Mouse (Mus musculus): Measurements from ENCODE around the gene Dennd1a.

Dennd1a gene

DNA sequence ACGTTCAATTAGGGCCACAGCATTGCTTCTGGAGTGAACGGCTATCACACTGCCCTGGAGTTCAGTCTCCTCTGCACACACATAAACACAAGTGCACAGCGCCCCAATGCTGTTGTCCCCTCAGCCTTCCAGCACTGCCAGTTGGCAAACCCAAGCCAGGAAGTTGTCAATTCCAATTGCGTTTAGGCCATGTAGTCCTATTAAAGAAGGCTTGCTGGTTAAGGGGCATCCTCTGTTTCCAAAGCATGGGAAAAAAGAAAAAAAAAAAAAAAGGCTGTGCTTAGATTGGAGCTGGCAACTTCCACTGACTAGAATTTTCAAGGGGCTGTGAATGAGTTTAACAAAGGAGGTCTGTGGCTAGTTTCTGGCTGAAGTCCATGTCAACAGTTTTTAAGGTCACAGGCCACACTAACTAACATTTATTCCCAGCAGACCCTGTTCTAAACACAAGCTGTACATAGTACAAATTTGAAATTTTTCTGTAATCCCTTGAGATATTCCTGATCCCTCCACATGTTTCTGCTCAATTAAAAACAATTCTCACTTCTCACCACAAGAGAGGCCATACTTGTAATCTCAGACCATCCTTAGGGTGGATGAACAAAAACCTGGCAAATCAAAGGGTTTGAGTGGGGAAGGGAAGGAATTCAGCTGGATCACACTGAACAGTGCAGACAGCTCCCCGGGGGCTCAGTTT, 175.4 kb downstream of the Dennd1a start:
- DNase-seq (ENCODE audit: low spot score) = no peak

DNA sequence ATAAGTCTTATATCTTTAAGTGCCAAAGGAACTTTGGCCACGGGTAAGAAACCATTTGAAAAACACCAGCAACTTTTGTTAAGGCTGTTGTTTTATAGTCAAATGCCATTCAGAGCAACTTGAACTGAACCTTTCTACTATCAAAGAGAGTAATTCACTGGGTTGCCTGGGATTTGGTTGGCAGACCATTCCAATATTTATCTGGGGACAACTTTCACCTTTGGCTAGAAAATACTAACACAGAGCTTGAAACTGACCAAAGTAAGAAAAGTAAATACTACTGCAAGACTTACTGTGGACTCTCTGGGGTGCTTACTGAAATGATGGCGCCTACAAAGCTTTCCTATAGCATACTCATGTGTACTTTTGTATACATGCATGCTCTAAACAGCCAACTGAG, 178.6 kb downstream of the Dennd1a start:
- DNase-seq (ENCODE audit: low spot score) = no peak

DNA sequence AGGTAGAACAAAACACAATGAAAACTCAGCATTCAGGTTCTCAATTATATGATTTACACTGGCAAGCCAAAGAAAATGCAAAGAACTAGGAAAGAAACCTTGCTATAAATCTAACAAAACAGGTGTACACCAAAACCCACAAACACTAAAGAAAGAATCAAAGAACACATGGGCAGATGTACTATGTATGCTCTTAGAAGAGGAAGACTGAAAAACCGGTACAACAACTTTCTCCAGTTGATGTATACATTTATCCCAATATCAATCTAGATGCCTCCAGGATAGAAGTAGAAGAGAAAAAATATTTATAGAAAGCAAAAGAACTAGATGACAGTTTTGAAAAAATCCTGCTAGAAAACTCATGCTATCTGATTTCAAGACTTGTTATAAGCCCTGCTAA, 184.5 kb downstream of the Dennd1a start:
- no peak for DNase-seq (ENCODE audit: low spot score)

DNA sequence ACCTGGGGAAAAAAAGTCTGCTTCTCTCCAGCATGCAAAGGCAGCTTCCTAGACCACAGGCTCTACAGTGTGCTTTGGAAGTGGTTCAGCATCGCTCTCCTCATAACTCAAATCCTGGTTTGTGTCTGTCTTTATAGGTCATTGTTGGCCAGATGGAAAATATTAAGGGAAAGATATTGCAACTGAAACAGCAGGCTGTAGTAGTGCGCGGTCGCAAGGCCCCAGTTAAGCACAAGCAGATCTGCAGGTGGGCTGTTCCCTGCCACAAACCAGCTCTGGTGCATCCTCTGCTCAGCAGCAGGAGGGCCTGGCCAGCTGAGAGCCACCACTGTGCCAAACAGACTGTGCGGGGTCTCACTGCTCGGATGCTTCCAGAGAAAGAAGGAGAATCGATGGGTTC, 186.9 kb downstream of the Dennd1a start:
- no peak for DNase-seq (ENCODE audit: low spot score)

DNA sequence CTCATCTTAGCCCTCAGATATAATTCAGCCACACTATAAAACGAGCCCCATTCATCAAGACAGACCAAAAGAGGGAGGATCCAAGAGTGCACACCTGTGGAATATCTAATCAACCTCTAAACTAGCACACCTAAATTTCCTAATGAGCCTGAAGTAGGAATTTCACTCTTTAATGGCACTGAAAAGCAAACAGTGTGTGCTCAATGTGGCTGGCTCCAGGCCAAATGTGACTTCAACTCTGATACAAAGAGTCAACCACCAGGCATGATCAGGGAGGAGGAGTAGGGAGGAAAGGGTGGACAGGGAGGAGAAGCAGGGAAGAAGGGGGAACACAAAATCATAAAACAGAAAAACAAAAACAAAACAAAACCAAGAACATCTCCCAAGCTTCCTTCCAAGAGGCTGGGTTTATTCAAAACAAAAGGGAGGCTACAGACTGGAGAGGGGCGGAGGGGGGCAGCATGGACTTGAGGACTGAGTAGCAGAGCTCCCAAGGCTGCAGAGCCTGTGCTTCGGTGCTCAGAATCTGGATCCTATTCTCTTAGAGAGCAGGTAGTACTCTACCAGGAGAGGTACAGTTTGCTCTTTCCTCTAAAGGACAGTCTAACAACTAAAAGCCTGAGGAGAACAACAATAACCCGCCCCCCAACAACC, 187.9 kb downstream of the Dennd1a start:
- peak; percentile 38 for DNase-seq (ENCODE audit: low spot score)

DNA sequence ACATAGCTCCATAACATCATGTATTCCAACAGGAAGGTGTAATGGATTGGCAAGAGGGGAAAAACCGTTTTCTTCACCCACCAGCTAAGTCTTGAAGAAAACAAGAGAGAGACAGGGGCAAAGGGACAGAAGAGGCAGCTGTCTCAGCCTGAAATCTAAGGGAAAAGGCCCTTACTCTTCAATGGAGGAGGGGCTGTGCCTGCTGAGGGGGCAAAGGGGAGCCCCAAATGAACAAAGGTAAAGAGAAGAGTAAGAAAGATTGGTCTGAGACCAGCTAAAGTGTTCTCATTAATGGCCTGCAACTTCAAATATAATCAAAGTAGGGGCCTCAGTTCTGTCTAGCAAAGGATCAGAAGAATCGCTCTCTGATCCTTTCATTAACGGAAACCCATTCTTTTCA, 189.7 kb downstream of the Dennd1a start:
- DNase-seq (ENCODE audit: low spot score) = no peak

DNA sequence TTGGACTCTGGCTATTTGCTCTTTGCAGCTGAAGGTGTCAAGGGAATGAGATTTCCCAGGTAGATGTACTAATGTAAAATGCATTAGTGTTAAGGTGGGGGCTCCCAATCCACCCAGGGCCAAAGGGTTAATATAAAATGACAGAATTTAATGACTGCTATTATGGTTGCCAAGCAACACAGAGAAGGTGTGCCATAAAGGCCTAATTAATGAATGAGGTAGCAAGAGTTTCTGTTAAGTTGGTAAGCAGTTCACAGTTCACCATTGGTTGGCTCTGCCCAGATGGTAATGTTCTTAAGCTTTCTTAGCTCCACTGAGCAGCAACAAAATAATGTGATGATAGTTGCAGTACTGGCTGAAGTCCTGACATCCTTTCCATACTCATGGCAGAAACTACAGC, 190.9 kb downstream of the Dennd1a start:
- DNase-seq (ENCODE audit: low spot score) = no peak

DNA sequence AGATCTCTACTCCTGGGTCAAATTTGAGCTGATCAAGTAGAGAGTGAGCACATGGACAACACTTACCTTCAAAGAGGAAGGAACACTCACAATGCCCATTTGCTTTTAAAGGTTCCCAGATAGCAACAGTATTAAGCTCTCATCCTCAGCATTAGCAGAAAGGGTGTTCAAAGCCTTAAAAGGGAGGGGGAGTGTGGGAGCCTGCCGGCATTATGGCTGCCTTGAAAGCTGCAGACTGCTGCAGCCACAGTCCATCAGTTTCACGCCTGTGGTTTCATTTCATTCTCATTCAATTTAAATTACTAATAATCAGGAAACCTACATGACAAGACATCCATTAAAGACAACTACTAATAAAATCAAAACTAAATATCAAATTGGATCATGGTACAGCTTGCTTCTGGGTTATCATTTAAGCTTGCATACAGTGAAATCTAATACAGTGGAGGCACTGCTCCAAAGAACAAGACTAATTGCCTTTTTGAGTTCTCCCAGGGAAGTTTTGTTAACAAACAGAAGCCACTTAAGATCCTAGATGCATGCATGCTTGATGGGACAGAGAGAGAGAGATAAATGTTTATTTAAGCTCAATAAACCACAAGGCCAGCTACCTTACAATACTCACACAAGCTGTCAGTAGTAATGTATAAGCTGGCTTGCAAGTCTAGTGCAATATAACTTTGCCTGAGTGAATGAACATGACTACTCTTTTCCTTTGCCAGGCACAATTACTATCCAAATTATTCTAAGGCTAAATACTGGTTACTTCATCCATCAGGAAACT, 192.6 kb downstream of the Dennd1a start:
- no peak for DNase-seq (ENCODE audit: low spot score)

DNA sequence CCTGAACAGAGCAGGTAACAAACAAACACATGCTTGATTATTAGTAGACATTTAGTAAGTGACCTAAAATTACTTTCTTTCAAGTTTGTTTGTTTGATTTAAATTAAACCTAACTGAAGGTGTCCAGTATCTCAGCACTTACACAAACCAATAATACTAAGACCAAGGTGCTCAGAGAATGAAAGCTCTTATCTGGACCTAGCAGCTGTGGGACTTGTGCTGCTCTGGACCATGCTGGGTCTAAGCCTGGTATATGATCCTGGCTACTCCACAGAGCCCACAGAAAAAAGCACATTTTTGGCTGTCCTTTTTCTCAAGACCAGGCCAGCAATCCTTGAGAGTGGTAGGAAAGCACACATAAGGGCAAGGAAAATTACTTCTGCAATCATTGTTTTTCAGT, 193.2 kb downstream of the Dennd1a start:
- no peak for DNase-seq (ENCODE audit: low spot score)

DNA sequence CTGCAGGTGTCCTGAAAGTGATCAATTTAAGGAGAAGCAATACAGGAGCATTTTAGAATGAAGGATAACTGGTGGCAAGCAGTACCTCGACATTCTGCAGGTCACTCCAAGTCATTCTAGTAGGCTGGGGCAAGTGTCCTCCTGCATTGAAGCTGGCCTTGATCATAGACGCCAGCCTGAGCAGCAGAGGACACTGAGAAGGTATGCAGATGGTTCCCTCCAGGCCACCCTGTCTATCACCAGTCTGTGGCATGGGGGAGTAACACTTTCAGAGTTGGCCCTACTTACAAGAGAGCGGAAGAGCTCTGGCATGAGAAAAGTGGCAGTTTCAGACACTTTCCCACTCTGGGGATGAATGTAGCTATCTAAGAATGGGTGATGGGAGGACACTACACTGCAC, 193.9 kb downstream of the Dennd1a start:
- no peak for DNase-seq (ENCODE audit: low spot score)

DNA sequence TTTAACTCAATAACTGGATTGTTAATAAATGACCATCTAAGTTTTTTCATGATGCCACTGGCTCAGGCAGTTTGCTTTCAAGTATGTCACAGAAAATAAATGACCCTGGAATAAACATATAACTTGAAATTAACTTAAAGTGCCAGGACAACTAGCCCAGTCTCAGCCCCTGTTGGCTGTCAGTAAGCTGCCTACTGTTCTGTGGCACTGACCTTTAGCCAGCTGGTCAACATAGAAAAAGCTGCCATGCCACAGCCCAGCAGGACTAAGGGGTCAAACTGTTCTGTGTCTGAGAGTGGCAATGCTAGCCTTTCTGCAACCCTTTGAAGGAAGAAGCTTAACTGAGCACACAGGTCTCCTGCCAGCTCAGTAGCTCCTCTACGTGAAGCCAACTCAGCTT, 198.8 kb downstream of the Dennd1a start:
- DNase-seq (ENCODE audit: low spot score) = no peak

DNA sequence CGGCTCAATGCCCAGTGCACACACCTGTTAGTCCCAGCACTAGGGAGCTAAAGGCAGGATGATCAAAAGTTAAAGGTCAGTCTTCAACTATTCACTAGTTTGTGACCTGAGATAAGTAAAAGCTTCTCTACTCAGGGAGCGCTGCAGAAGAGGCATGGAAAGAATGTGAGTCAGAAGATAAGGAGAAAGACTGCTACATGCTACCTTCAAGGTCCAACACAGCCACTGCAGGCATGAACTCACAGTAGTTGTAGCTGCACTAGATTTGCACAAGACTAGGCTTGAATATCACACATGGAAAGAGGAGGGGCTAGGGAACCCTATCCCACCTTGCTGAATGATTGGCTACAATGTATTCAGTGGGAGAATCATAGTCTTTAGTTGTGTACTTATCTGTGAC, 202.1 kb downstream of the Dennd1a start:
- no peak for DNase-seq (ENCODE audit: low spot score)

DNA sequence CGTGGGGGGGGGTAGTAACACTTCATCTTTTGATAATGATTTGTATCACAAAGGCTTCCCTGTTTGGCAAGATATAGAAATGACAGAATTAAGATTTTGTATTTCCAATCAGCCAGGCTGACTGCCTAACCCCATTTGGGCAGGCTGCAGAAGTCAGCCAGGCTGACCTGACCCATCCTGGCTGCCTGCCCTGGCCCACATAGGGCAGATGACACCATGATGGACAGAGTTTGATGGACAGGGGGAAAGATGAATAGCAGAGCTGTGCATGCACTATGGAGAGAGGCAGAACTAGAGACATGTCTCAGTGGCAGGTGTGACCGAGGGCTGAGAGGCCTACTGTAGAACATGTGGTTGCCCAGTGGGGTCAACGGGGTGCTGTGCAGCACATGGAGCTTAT, 203.9 kb downstream of the Dennd1a start:
- DNase-seq (ENCODE audit: low spot score) = no peak

DNA sequence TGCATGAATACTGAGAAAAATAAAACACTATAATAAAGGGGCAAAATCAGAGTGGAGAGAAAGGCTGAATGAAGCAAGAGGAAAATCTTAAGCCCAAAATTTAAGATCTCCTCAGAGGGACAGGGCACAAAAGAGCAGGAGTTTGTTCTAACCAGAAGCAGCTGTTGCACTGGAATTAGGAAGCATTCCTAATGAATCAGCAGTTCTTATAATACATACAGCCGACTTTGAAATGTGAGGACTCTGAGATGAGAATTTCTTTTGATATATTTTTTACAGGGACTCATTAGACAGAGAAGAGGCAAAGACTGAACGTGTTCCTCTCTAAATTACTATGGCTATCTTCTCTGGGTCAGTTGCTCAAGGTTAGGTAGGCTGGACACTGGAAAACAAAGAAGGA, 212.7 kb downstream of the Dennd1a start:
- no peak for DNase-seq (ENCODE audit: low spot score)

DNA sequence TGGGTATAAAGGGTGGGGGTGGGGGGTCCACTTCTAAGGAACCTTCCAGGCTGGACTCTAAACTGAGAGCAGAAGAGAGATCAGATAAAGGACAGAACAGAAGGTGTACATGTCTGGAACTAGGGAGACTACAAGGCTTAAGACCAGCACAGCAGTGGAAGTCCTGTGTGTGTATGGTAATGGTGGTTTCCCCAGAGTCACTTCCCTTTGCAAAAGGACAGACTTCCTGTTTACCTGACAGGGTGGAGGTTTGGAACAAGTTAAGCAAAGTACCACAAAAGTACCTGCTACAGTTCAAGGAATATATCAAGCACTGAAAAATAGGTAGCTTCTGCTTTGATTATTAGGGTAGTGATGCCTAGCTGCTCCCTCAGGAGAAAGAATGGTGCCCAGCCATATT, 215.1 kb downstream of the Dennd1a start:
- no peak for DNase-seq (ENCODE audit: low spot score)

DNA sequence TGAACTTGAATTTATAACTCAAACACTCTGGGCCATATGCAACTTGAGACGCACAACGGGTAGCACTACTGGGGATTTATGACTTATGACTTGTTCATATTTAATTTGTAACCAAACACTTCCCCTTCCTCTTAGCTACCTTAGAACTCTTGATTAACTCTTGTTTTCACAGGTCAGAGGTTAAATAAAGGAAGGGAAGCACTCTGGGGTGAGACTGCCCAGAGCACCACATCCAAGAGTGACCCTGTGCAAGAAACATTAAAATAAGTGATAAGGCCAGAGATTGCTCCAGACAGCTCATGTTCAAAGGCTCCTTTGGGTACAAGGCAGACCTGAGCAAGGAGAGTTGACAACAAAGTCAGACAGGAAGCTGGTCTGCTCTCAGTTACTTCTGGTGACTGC, 219.0 kb downstream of the Dennd1a start:
- DNase-seq (ENCODE audit: low spot score) = no peak

DNA sequence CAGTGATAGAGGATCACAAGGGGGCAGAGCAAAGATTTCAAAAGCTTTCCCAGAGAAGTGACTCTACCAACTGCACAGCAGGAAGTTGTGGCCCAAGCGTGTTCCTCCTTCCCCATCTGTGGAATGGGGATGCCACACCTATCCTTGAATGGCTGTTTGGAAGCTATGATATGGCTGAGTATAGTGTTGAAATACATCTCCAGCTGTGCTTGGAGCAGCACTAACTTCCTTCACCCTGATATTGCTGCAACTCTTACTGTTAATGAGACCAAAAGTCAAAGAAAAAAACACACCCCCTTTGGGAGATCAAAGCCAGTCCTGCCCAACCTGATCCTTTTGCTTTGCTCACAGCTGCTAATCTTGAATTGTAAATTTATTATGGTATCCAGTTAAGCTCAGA, 221.3 kb downstream of the Dennd1a start:
- DNase-seq (ENCODE audit: low spot score) = no peak

DNA sequence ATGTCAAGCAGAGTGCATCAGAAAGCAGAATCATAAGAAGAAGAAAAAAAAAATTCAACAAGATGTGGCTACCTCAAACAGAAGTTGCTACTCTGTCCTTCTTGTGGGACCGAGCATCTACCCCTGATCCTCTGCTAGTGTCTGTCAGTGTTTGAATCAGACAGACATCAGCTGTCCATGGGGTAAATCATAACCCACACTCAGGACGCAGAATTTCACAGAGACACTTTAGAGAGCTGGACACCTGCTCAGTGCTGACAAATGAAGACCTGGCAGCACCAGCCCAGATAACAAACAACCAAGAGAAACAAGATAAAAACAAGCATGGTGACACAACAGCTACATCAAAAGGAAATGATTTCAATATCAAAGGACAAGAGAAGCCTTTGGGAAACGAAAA, 222.9 kb downstream of the Dennd1a start:
- DNase-seq (ENCODE audit: low spot score) = no peak

DNA sequence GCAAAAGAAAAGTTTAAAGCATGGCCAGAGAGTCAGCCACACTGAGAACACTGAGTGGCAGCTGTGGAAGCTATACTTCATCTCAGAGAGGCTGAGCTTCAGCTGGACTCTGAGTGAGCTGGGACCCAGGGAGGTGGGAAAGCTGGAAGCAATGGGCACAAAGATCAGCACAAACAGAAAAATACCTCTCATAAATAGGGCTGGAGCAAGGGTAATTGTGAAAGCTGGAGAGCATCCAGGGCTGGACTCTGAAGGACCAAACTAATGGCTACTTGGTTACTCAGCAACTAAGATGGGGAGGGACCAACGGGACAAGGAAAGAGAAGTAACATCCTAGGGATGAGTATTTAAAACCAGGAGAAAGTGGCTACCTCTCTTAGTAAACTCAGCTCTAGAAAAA, 225.0 kb downstream of the Dennd1a start:
- no peak for DNase-seq (ENCODE audit: low spot score)

DNA sequence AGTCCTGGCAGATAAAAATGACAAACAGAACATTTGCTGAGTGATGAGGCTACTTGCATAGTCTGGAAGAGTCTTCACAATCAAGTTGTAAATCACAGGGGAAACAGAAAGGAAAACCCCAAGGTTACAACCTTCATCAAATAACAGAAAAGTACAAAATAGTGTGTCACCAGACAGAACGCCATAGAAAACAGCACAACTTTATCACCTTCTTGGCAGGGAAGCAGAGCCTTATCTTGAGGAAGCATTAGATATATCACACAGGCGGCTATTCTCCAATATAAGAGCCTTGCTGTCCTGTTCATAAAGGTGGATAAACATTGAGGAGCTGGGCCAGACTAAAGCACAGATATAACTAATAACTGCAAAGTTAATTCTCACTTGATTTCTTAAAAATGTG, 225.7 kb downstream of the Dennd1a start:
- DNase-seq (ENCODE audit: low spot score) = no peak

DNA sequence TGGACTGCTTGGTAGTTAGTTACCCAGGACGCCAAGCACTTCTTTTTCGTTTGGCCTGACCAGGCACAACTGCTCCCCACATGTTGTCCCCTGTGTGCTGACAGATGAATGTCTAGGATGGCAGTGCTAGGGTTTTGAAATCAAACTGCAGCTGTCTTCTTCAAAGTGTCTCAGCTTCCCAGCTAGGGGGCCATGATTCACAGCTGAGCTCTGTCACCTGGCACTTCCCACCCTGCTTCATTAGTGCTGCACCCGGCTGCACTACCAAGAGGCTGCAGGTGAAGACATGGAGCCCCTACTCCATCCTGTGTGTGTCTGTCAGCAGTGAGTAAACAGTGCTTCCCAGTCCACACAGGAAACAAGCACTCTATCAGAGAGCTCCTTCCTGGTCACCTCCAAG, 234.8 kb downstream of the Dennd1a start:
- no peak for DNase-seq (ENCODE audit: low spot score)

DNA sequence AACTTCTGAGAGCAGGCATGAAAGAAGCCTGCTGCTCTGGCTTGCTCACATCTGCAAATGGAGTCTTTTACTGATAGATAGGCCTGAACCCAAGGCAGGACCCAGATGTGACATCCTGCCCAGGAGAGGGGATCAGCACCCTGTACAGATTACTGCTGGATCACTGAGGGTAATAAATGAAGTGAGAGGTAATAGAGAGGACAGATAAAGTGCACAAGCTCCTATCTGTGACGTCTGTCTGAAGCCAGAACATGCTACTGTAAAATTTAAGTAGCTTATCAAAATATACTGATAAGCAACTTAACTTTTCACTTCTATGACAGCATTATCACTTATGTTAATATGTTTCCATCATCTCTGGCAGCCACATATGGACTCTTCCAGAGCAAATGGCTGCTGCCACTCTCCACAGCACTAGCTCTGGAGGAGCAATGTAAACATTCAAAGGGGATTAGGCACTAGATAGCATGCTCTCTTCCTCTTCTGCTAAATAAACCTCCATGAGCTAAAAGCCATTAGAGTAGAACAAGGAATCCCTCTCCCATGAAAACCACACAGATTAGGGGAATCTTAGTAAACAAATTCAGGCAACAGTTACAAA, 235.6 kb downstream of the Dennd1a start:
- DNase-seq (ENCODE audit: low spot score) = no peak

DNA sequence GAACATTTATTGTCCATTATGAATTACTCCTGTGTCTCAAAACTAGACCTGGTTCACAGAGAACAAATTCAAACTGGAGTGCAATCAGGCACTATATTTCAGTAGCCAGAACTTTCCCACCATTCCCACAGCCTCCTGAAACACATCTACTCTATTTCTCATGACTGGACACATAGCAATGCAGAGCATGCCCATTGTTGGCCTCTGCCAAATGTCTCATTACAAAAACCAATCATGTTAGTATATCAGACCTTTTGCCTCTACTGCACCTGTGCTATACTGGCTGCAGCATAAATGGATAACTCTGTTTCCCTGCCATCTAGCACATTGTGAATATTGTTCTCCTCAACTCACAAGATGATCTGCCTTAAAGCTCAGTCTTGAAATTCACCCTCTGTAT, 238.2 kb downstream of the Dennd1a start:
- no peak for DNase-seq (ENCODE audit: low spot score)
